Mouse (Mus musculus) kidney, postnatal 36 days (tissue): ENCODE results near the gene Arrdc2.

Experiments
- DNase-seq, 2 experiments: peaks; one replicate each; pipeline ENCODE4 v3.0.0; 2021 to 2022; ENCODE audit warnings: mixed read lengths in 2 of 2

Gene Arrdc2

GRCm38 (mm10) chr8:70863956-70864711 lies 24.6 kb upstream of the Arrdc2 start:
- DNase-seq = peak in 1 of 2 experiments; percentile 55

- DNase-seq = no peak
Measured at GRCm38 (mm10) chr8:70862824-70863641, 23.5 kb upstream of the Arrdc2 start, which contains the start of gene Kcnn1. TSS of gene Kcnn1 (minus strand) at chr8:70863258.

GRCm38 (mm10) chr8:70857516-70857915 lies 18.0 kb upstream of the Arrdc2 start:
- DNase-seq = no peak

GRCm38 (mm10) chr8:70856541-70857197 lies 17.1 kb upstream of the Arrdc2 start:
- peak; percentile 83 to 92 for DNase-seq

GRCm38 (mm10) chr8:70856028-70856427 lies 16.5 kb upstream of the Arrdc2 start:
- DNase-seq = no peak

- DNase-seq = no peak
Measured at GRCm38 (mm10) chr8:70853863-70854262, 14.3 kb upstream of the Arrdc2 start.

GRCm38 (mm10) chr8:70852595-70853231 lies 13.2 kb upstream of the Arrdc2 start:
- no peak for DNase-seq

GRCm38 (mm10) chr8:70851837-70852236 lies 12.3 kb upstream of the Arrdc2 start:
- no peak for DNase-seq

- DNase-seq = no peak
Measured at GRCm38 (mm10) chr8:70850947-70851346, 11.4 kb upstream of the Arrdc2 start.

- no peak for DNase-seq
Measured at GRCm38 (mm10) chr8:70850132-70850845, 10.8 kb upstream of the Arrdc2 start.

GRCm38 (mm10) chr8:70849333-70849990 lies 9.9 kb upstream of the Arrdc2 start:
- DNase-seq = no peak

- DNase-seq = peak in 1 of 2 experiments; percentile 52
Measured at GRCm38 (mm10) chr8:70846371-70847154, 7.0 kb upstream of the Arrdc2 start.

- no peak for DNase-seq
Measured at GRCm38 (mm10) chr8:70845108-70845507, 5.6 kb upstream of the Arrdc2 start.

- peak; percentile 89 to 97 for DNase-seq
Measured at GRCm38 (mm10) chr8:70844523-70844922, 5.0 kb upstream of the Arrdc2 start.

GRCm38 (mm10) chr8:70843941-70844340 lies 4.4 kb upstream of the Arrdc2 start:
- no peak for DNase-seq

GRCm38 (mm10) chr8:70843214-70843773 lies 3.8 kb upstream of the Arrdc2 start:
- DNase-seq = no peak

- no peak for DNase-seq
Measured at GRCm38 (mm10) chr8:70842484-70842883, 3.0 kb upstream of the Arrdc2 start.

GRCm38 (mm10) chr8:70841147-70842072 lies 1.9 kb upstream of the Arrdc2 start:
- DNase-seq = peak; percentile 90 to 97

GRCm38 (mm10) chr8:70840590-70840989 lies 1.1 kb upstream of the Arrdc2 start:
- peak; percentile 83 for DNase-seq
